Mouse (Mus musculus): Measurements from ENCODE around the gene 4933415F23Rik. TPM values are rescaled to one million over a fixed set of nuclear protein-coding genes. Genes with fewer than 3 reads are reported as not detected.

The 4933415F23Rik gene
- polyA plus RNA-seq, 2 experiments = not detected

- H3K9me3 ChIP-seq (ENCODE audit: control insufficient read depth, low read length) = no peaks in the 10 kb centered on the region
- 47% methylated on average over 4 of the region's 4 CpGs for WGBS (ENCODE audit: insufficient replicate concordance)
Observed at GRCm38 (mm10) chr1:23120901-23121300, 18.8 kb upstream of the 4933415F23Rik start.

GRCm38 (mm10) chr1:23119406-23119805, 17.4 kb upstream of the 4933415F23Rik start:
- Histone ChIP-seq H3K9ac (replicated peaks) (no peak overlapping the region), H3K36me3 (replicated peaks; ENCODE audit: control insufficient read depth, insufficient read depth, low read depth) (no peaks in the 10 kb centered on the region), H3K9me3 (ENCODE audit: control insufficient read depth, low read length) (no peaks in the 10 kb centered on the region), H3K4me2 (ENCODE audit: low read depth) (no peak overlapping the region), H3K27me3 (ENCODE audit: control insufficient read depth, insufficient read depth, low read length) (no peaks in the 10 kb centered on the region), H3K4me1 (replicated peaks; ENCODE audit: control insufficient read depth in 2 of 2, insufficient read depth in 2 of 2, low read length in 1 of 2) (no peaks in the 10 kb centered on the region), H3K27ac (no peak overlapping the region), H3K4me3 (ENCODE audit: insufficient read depth in 1 of 2, low read depth in 2 of 2, low read length in 2 of 2) (no peak overlapping the region)
- no peak for DNase-seq (ENCODE audit: low read depth in 3 of 3, low spot score in 3 of 3)
- TF ChIP-seq CTCF (IDR thresholded peaks at IDR 0.05; ENCODE audit: low read depth) (no peak), EP300 (IDR thresholded peaks at IDR 0.05; ENCODE audit: low read depth) (no peak)
- 59% methylated on average over 4 of the region's 4 CpGs for WGBS (ENCODE audit: insufficient replicate concordance)
- no peak for ATAC-seq (ENCODE audit: insufficient read depth)

More at GRCm38 (mm10) chr1:23120901-23121300, 18.8 kb upstream of the 4933415F23Rik start:
- Histone ChIP-seq H3K4me3 (ENCODE audit: insufficient read depth in 1 of 2, low read depth in 2 of 2, low read length in 2 of 2) (no peak overlapping the region), H3K36me3 (replicated peaks; ENCODE audit: control insufficient read depth, insufficient read depth, low read depth) (no peaks in the 10 kb centered on the region), H3K9ac (replicated peaks) (no peak overlapping the region), H3K27me3 (ENCODE audit: control insufficient read depth, insufficient read depth, low read length) (no peaks in the 10 kb centered on the region), H3K4me2 (ENCODE audit: low read depth) (no peak overlapping the region), H3K4me1 (replicated peaks; ENCODE audit: control insufficient read depth in 2 of 2, insufficient read depth in 2 of 2, low read length in 1 of 2) (no peaks in the 10 kb centered on the region), H3K27ac (no peak overlapping the region)
- ATAC-seq (ENCODE audit: insufficient read depth) = no peak
- TF ChIP-seq CTCF (IDR thresholded peaks at IDR 0.05; ENCODE audit: low read depth) (no peak), EP300 (IDR thresholded peaks at IDR 0.05; ENCODE audit: low read depth) (no peak)
- DNase-seq (ENCODE audit: low read depth in 3 of 3, low spot score in 3 of 3) = no peak

GRCm38 (mm10) chr1:23117423-23117822, 15.4 kb upstream of the 4933415F23Rik start:
- DNase-seq (ENCODE audit: low read depth in 3 of 3, low spot score in 3 of 3) (no peak), ATAC-seq (ENCODE audit: insufficient read depth) (no peak)
- TF ChIP-seq CTCF (IDR thresholded peaks at IDR 0.05; ENCODE audit: low read depth) (no peak), EP300 (IDR thresholded peaks at IDR 0.05; ENCODE audit: low read depth) (no peak)
- WGBS (ENCODE audit: insufficient replicate concordance) = 39% methylated on average over 3 of the region's 3 CpGs
- Histone ChIP-seq H3K4me2 (ENCODE audit: low read depth) (no peak overlapping the region), H3K27me3 (ENCODE audit: control insufficient read depth, insufficient read depth, low read length) (no peaks in the 10 kb centered on the region), H3K9me3 (ENCODE audit: control insufficient read depth, low read length) (no peaks in the 10 kb centered on the region), H3K27ac (no peak overlapping the region), H3K4me1 (replicated peaks; ENCODE audit: control insufficient read depth in 2 of 2, insufficient read depth in 2 of 2, low read length in 1 of 2) (no peaks in the 10 kb centered on the region), H3K9ac (replicated peaks) (no peak overlapping the region), H3K36me3 (replicated peaks; ENCODE audit: control insufficient read depth, insufficient read depth, low read depth) (no peaks in the 10 kb centered on the region), H3K4me3 (ENCODE audit: insufficient read depth in 1 of 2, low read depth in 2 of 2, low read length in 2 of 2) (no peak overlapping the region)

GRCm38 (mm10) chr1:23109191-23109590, 7.1 kb upstream of the 4933415F23Rik start:
- TF ChIP-seq CTCF (IDR thresholded peaks at IDR 0.05; ENCODE audit: low read depth) (no peak), EP300 (IDR thresholded peaks at IDR 0.05; ENCODE audit: low read depth) (no peak)
- Histone ChIP-seq H3K36me3 (replicated peaks; ENCODE audit: control insufficient read depth, insufficient read depth, low read depth) (no peaks in the 10 kb centered on the region), H3K27ac (no peak overlapping the region), H3K4me3 (ENCODE audit: insufficient read depth in 1 of 2, low read depth in 2 of 2, low read length in 2 of 2) (no peak overlapping the region), H3K9me3 (ENCODE audit: control insufficient read depth, low read length) (no peaks in the 10 kb centered on the region), H3K27me3 (ENCODE audit: control insufficient read depth, insufficient read depth, low read length) (no peaks in the 10 kb centered on the region), H3K4me2 (ENCODE audit: low read depth) (no peak overlapping the region), H3K9ac (replicated peaks) (no peak overlapping the region), H3K4me1 (replicated peaks; ENCODE audit: control insufficient read depth in 2 of 2, insufficient read depth in 2 of 2, low read length in 1 of 2) (no peaks in the 10 kb centered on the region)
- ATAC-seq (ENCODE audit: insufficient read depth) = no peak
- no peak for DNase-seq (ENCODE audit: low read depth in 3 of 3, low spot score in 3 of 3)
- WGBS (ENCODE audit: insufficient replicate concordance) = 61% methylated on average over 1 of the region's 1 CpGs

GRCm38 (mm10) chr1:23102881-23103280, 828 bp upstream of the 4933415F23Rik start:
- H3K9me3 ChIP-seq (ENCODE audit: control insufficient read depth, low read length) = no peaks in the 10 kb centered on the region
- DNase-seq (ENCODE audit: low read depth in 3 of 3, low spot score in 3 of 3) = no peak
- ATAC-seq (ENCODE audit: insufficient read depth) = no peak
- no peak overlapping the region for H3K4me3 ChIP-seq (ENCODE audit: insufficient read depth in 1 of 2, low read depth in 2 of 2, low read length in 2 of 2)
- H3K9ac ChIP-seq (replicated peaks) = no peak overlapping the region
- H3K27ac ChIP-seq = no peak overlapping the region
- WGBS (ENCODE audit: insufficient replicate concordance) = 47% methylated on average over 4 of the region's 4 CpGs
- TF ChIP-seq EP300 (IDR thresholded peaks at IDR 0.05; ENCODE audit: low read depth) (no peak), CTCF (IDR thresholded peaks at IDR 0.05; ENCODE audit: low read depth) (no peak)
- no peaks in the 10 kb centered on the region for H3K4me1 ChIP-seq (replicated peaks; ENCODE audit: control insufficient read depth in 2 of 2, insufficient read depth in 2 of 2, low read length in 1 of 2)
- no peaks in the 10 kb centered on the region for H3K27me3 ChIP-seq (ENCODE audit: control insufficient read depth, insufficient read depth, low read length)
- no peak overlapping the region for H3K4me2 ChIP-seq (ENCODE audit: low read depth)
- H3K36me3 ChIP-seq (replicated peaks; ENCODE audit: control insufficient read depth, insufficient read depth, low read depth) = no peaks in the 10 kb centered on the region

Measured in liver, embryonic 14.5 days (tissue).